Mouse (Mus musculus) adrenal gland, postnatal 25 days (tissue): ENCODE data around the gene Lrrc45. TPM values are rescaled to one million over a fixed set of nuclear protein-coding genes. Genes with fewer than 3 reads are reported as not detected.
"Not testable (repeated sequence)": the region's sequence is repeated elsewhere in the genome, so short reads cannot be mapped to it uniquely, and the experiment has no call there.

Source experiments
- DNase-seq: peaks from one replicate; pipeline ENCODE4 v3.0.0; 2021; ENCODE audit warnings: mixed read lengths
- total RNA-seq: library from RNA; stranded (reverse); gene quantifications from 2 replicates; pipeline ENCODE4 v1.2.3, GENCODE M21; 2021

Lrrc45 gene
- total RNA-seq, 1 experiment from 2014 or later = 46.8 TPM

DNA sequence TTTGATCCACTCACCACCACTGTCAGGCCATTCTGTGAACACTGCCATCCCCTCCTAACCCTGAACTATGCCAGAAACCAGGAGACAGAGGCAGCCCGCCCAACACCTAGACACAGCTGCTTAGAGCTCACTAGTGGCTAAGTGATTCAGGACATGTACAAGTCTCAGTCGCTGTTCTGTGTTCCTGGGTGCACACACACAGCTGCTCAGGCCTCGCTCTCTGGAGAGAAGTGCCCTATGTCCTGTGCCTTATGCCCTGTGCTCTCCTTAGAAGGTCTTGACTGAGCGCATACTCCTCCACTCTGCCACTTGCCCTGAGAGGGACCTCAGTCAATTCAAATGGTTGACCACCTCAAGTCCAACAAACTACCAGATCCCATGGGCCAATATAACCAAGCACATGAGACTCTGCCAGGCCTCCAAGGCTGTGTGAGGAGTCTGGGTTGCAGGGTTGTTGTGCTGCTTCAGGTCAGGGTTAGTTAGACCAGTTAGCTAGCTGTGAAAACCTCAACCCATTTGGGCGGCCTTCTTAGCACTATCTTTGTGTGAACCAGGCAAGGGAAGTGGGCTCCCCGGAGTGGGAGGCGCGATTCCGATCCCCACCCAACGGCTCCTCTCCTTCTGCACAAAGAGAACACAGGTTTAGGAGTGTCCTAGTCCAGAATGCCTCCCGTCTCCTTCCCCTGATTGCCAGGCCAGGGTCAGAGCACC, 15.0 kb downstream of the Lrrc45 start:
- no peak for DNase-seq

DNA sequence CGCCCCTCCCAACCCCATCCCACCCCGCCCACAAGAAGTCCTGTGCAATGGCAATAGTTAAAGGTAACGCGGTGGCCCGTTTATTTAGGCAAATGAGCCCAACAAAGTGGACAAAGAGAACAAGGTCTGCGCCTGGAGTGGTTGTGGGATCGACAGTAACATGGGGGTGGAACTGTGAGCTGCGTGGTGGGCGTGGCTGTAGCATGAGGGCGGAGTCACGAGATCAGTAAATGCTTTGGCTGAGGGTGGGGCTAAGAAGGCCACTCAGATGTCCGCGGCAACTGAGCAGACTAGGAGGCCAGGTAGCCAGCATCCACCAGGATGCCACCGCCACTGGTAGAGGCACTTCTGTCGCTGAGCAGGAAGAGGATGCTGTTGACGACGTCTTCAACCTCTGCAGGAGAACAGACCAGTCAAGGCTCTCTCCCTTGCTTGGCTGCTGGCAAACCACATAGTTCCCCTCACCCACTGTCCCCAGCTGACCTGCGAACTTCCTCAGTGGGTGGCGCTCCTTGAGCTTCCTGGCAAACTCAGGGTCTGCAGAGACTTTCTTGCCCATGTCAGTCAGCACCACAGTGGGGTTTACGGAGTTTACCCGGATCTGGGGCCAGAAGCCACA, 15.8 kb downstream of the Lrrc45 start:
- DNase-seq = not testable (repeated sequence)

DNA sequence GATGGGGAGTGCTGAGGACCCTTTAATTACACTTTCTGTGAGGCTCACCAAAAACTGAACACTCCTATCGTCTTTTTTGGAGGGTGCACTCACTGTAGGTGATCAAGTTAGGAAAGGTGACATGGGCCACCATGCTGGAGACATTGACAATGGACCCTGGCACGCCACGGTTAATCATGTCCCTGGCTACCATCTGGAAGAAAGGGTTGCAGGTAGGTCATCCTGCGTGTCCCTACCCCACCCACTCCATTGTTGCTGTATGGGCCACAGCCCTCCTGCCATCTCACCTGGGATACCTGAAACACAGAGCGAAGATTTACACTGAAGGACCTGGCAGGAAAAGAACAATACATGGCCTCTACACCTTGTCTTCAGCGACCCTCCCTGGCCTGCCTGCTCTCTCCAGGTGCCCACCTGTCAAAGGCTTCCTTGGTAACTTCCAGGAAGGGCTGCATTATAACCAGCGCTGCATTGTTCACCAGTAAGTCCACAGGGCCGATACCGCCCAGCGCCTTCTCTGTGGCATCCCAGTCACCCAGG, 16.7 kb downstream of the Lrrc45 start:
- no peak for DNase-seq

DNA sequence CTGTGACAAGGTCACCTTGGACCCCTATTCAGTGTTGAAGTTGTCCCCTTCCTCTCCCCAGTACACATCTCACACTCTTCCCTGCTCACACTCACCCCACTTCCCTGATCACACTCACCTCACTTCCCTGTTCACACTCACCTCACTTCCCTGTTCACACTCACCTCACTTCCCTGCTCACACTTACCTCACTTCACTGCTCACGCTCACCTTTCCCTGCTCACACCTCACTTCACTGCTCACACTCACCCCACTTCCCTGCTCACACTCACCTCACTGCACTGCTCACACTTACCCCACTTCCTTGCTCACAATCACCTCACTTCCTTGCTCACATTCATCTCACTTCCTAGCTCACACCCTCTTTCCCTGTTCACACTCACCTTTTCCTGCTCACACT, 17.7 kb downstream of the Lrrc45 start:
- no peak for DNase-seq

DNA sequence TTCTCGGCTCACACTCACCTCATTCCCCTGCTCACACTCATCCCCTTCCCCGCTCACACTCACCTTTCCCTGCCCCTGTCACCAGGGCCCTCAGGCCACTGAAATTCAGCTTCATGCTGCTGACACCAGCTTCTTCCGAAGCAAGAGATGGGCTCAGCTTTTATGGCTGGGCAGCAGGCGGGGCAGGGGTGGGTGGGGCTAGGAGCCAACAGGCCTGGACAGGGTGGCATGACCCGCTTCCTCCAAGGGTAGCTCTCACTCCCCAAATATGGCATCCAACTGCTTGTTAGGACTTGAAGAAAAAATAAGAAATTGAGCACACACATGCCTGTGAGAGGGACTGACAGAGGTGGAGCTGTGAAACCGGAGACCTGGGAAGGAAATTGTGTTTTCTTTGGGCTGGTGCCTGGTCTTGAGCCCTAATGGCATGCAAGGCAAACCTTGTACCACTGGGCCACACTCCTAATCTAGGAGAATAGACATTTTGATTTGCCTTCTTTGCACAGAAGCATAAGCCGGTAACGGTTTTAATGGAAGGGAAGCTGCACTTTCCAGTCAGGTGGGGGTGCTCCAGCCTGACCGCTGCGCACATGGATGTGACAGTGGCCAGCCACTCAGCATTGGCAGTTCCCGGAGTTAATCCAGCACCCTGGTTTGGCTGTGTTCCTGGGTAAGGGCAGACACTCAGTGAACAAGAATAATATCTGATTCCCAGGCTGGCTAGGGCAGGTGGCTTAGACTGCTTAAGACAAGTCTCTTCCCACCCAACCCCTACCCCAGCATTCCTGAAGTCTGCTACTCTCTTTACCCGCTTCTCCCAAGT, 18.3 kb downstream of the Lrrc45 start, which contains the start of gene Cbr2:
Gene Cbr2 (minus strand): TSS at position 257 of the 823 bp plus-strand sequence.
- DNase-seq = no peak

DNA sequence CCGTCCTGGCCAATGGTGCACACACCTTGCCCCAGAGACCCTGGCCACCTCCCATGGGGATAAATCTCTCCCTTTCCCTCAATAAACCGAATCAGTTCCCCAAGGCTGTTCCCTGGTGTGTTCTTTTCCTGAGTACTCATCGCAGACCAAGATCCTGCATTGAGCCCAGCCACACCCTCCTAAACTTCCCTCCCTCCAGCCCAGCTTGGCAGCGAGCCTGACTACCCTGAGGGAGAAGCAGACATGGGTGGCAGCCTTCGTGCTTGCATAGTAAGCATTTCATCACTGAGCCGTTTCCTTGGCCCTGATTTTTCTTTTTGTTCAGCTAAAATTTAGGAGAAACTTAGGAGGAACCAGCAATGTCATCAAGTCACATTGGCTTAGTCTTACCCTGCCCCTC, 19.8 kb downstream of the Lrrc45 start:
- DNase-seq = peak; percentile 69

DNA sequence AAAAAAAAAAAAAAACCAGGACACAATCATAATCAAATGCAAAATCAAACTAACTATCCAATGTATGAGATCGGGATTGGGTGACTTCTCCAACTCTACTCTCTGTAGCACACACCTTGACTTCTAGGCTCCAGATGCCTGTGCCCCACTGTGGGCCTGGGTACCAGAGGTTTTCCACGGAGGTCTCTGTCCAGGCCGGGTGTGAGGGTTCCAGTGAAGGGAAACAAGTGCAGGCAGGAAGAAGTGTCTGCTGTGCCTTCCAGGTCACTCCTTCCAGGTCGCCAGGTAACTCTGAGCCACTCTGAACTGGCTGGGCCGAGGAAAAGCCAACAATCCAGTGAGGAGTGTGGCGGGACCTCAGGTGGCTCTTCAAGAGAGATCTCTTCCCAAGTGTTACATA, 22.7 kb downstream of the Lrrc45 start:
- no peak for DNase-seq

DNA sequence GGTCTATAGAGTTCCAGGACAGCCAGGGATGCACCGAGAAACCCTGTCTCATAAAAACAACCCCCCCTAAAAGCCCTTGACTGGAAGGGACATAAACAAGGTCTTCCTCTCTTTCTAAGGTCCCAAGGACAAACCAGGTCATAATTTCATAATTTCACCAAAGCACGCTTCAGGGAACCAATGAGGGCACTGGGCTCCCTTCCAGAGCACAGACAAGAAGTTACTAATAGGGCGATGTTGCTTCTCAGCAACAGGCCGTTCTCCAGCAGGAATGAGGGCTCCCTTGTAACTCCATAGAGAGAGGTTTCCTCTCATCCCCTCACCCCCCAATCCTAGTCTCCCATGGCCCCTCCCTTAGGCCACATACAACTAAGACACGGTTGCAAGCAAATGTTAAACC, 27.3 kb downstream of the Lrrc45 start:
- DNase-seq = peak; percentile 58

DNA sequence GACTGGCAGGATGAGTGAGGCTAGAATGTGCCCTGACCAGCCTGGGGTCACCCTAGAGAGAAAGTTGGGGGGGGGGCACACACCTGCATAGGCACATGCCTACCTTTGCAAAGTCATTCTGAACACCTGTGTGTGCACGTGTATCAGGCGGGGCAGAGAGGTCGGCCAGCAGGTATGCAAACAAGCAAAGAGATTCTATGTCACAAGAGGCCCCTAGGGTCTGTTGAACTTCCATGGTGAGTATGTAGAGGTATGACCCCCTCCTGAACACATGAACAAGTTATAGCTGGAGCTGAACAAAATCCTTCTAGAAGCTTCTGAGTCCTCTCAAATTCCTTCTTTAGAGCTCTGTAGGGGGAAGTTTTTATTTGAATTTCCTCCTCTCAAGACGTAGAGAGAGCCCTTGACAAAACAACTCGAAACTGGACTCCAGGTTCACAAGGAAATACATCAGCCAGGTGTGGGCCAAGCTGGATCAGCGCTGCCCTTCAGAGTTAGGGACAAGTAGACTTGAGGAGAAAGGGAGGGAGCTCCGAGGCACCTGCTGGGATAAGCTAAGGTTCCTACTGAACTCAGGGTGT, 30.5 kb downstream of the Lrrc45 start:
- DNase-seq = no peak

DNA sequence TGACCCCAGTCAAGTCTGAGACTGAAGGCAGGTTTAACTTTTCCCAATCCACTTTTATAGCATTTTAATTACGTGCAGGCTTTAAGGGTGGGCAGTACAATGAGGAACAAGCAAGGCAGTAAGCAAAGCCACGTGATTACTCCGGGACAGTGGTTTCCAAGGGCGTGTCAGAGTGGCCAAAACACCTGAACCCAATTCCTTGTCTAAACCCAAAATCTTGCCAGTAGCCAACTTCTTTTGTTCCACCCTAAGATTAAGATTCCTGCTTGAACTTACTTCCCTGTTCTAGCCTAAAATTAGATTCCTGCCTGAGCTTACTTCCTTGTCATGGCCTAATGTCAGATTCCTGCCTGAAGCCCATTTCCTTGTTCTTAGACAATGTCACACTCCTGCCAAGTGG, 34.2 kb downstream of the Lrrc45 start:
- no peak for DNase-seq

DNA sequence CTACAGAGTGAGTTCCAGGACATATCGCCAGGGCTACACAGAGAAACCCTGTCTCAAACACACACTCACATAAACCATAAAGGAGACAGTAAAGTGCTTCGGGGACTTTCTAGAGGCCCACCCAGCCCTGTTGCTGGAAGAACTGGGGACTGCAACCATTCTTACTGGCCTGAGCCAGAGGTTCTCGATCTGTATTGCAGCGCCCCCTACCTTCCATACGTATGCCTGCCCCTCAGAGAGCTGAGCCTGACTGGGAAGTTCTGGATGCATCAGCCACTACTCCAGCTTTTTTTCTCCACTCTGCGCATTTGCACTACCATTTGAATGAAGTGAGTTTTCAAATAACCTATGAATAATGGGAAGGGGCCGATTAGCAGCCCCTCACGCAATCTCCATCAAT, 35.7 kb downstream of the Lrrc45 start:
- DNase-seq = no peak

DNA sequence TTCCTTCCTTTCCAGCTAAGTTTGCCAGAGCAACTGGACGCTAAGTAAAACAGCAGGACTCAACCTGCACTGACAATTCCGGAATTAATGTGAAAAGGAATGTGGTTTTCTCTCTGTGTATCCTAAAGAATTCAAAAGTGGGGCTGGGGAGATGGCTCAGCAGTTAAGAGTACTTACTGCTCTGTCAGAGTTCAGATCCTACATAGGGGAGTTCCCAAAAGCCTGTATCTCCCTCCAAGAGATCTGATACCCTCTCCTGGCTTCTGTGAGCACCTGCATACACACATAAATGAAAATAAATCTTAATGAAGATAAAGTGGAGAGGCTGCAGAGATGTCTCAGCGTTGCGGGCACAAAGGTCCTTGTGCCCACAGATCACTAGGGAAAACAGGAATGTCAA, 37.9 kb downstream of the Lrrc45 start:
- no peak for DNase-seq

DNA sequence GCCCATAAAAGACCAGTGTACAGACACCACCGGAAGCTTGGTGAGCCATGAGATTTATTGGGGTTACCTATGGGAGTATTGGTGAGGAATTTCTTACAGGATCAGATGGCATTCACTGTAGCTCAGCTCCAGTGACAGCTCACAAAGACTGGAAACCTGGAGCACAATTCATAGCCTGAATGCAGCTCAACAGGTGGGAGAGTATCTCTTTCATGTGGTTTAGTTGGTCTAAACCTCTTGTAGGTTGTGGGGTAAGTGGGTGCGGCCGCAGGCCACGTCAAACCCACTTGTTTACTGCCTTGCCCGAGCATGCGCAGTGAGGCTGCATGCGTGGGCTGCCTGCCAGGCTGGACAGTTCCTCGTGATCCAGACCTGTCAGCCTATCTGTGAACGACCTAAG, 46.5 kb downstream of the Lrrc45 start:
- no peak for DNase-seq

DNA sequence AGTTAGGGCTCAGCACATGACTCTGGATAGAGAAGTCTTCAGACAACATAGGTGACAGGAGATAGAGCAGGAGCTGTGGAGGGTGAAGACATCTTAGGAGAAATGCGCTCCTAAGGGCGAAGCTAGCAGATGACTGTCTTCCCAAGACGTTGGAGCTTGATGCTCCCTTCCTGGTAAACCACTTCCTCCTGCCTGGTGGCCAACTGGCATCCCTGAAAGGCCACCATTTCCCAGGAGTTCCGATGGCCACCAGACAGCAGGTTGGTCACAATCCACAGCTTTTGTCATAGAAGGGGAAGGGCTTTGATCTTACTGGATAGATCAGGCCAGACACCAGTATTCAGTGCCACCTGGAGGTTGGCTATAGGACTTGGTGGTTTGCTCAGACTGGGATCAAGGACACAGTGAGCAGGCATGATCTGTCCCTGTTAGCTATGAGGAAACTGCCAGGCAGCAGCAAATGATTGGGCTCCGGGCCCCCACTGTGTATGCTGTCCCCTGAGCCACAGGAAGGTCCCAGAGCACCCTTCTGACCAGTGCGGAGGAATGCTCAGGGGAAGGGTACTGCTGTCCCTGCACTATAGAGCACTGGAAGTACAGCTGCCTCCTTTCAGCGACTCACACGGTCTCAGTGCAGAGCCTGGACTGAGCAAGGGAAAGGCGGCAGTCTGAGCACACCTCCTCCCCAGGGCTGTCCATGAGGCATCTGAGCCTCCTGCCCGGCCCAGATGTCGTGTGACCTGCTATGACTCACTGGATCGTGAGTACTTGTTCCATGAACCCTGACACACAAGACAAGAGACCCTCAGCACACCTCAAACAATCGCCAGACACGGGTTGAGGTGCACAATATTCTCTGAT, 48.3 kb downstream of the Lrrc45 start:
- DNase-seq = no peak

DNA sequence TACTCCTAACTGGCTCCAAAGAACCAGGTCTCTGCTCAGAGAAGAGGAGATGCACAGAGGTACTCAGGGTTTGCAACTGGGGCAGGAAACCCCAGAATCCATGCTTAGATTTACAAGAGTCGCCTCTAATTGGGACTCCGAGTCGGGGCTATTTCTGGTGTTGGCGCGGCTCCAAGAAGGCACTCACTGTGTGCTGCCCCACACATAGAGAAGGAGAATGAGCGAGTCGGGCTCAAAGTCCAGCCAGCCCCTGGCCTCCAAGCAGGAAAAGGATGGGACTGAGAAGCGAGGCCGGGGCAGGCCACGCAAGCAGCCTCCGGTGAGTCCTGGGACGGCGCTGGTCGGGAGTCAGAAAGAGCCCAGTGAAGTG, 48.9 kb downstream of the Lrrc45 start, which contains the start of gene Hmga1b:
Gene Hmga1b (plus strand): TSS at position 123 of the 370 bp plus-strand sequence.
- DNase-seq = not testable (repeated sequence)

DNA sequence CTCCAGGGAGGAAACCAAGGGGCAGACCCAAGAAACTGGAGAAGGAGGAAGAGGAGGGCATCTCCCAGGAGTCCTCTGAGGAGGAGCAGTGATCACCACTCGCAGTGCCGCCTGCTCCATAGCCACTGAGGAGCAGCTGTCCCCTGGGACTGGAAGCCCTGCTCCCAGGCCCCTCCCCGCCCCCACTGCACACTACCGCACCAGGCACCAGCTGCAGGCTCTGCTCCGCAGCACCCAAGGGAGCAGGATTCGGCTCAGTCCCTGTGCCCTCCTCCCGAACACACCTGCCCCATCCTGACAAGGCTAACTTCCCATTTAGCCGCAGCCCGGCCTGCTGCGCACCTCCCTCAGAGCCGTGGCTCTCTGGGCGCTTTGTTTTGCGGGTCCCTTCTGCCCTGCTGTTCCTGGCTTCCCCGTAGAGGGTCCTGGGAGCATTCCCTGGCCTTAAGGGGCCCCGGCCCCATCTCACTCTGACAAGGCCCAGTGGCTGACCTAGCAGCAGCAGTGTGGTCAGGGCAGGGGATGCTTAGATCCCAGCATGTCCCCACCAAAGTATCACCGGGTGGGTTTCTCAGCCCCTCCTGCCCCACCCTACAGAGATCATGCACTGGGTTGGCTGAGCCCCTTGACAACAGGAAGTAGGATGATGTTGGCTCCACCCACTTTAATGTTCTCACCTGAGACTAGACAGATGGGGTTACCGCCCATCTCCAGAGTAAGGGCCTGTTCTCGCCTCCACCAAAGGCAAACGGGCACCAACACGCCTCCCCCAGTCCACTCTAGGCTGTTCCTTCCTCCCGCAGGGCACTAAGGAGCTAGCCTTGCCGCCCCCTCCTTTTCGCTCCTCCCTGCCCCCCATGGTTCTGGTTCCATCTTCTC, 49.6 kb downstream of the Lrrc45 start:
- DNase-seq = not testable (repeated sequence)

DNA sequence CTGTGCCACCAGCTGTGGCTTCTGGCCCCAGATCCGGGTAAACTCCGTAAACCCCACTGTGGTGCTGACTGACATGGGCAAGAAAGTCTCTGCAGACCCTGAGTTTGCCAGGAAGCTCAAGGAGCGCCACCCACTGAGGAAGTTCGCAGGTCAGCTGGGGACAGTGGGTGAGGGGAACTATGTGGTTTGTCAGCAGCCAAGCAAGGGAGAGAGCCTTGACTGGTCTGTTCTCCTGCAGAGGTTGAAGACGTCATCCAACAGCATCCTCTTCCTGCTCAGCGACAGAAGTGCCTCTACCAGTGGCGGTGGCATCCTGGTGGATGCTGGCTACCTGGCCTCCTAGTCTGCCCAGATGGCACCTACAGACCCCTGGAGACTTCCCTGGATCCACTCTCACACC, 53.3 kb downstream of the Lrrc45 start:
- not testable (repeated sequence) for DNase-seq

DNA sequence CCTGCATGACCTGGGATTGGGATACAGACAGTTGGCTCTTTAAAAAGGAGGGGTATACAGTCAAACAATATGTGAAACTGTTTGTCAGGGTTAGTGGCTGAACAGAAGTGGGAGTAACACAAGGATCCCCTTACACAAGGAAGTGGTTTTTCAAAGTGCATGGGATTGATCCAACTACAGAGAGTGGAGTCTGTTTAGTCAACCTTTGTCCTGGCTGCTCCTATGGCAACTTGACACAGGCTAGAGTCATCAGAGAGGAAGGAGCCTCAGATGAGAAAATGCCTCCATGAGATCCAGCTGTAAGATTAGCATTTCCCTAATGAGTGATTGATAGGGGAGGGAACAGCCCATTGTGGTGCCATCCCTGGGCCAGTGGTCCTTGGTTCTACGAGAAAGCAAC, 54.5 kb downstream of the Lrrc45 start:
- no peak for DNase-seq
